Mouse (Mus musculus): Measurements from ENCODE around the gene Gm26741. TPM values are rescaled to one million over a fixed set of nuclear protein-coding genes. Genes with fewer than 3 reads are reported as not detected.

Gene Gm26741
- polyA plus RNA-seq, 1 experiment from 2014 or later = not detected

GRCm38 (mm10) chr10:52407526-52407925 lies 49.0 kb downstream of the Gm26741 start:
- Histone ChIP-seq H3K9ac (ENCODE audit: low read length) (no peak overlapping the region), H3K27ac (ENCODE audit: low read length) (no peak overlapping the region), H3K4me1 (replicated peaks; ENCODE audit: control insufficient read depth, insufficient read depth, low read length) (no peaks in the 10 kb centered on the region), H3K9me3 (ENCODE audit: control insufficient read depth, low read length) (no peaks in the 10 kb centered on the region), H3K4me2 (ENCODE audit: low read depth, low read length) (no peak overlapping the region), H3K36me3 (ENCODE audit: control insufficient read depth, insufficient read depth, low read length) (no peaks in the 10 kb centered on the region), H3K27me3 (ENCODE audit: control insufficient read depth, insufficient read depth, low read depth, low read length) (no peaks in the 10 kb centered on the region), H3K4me3 (ENCODE audit: low read length) (no peak overlapping the region)
- 92% methylated on average over 2 of the region's 2 CpGs for WGBS
- ATAC-seq (ENCODE audit: low read depth) = no peak

Other genes with a start within 250 kb of the Gm26741 start
- gene Ros1, start 163.5 kb upstream of the Gm26741 start, polyA plus RNA-seq (2015; fragmentation: Nextera tagmentation; extraction: Ambion mirVana) = 0.23 and 0.39 TPM in 2 replicates
- 27.6 and 27.8 TPM in 2 replicates for gene Dcbld1, start 125.1 kb upstream of the Gm26741 start, polyA plus RNA-seq (2015; fragmentation: Nextera tagmentation; extraction: Ambion mirVana)
- gene Gopc, start 23.4 kb downstream of the Gm26741 start, polyA plus RNA-seq (2015; fragmentation: Nextera tagmentation; extraction: Ambion mirVana) = 19.8 and 20.2 TPM in 2 replicates
- gene Nepn, start 30.2 kb downstream of the Gm26741 start, polyA plus RNA-seq (2015; fragmentation: Nextera tagmentation; extraction: Ambion mirVana) = not detected in 2 replicates
- 7.9 and 10.3 TPM in 2 replicates for gene Nus1, start 58.8 kb downstream of the Gm26741 start, polyA plus RNA-seq (2015; fragmentation: Nextera tagmentation; extraction: Ambion mirVana)